Mouse (Mus musculus): ENCODE data around the gene Mms22l. TPM values are rescaled to one million over a fixed set of nuclear protein-coding genes. Genes with fewer than 3 reads are reported as not detected.
"Not testable (repeated sequence)": the region's sequence is repeated elsewhere in the genome, so short reads cannot be mapped to it uniquely, and the experiment has no call there.

Gene Mms22l
- polyA plus RNA-seq, 1 experiment from 2014 or later: 35.7 TPM

GRCm38 (mm10) chr4:24627871-24628270, 131.6 kb downstream of the Mms22l start:
- Histone ChIP-seq H3K9me3 (ENCODE audit: control insufficient read depth, low read length) (no peaks in the 10 kb centered on the region), H3K36me3 (ENCODE audit: control insufficient read depth, insufficient read depth, low read length) (no peaks in the 10 kb centered on the region), H3K4me1 (ENCODE audit: control insufficient read depth, insufficient read depth, low read length) (no peaks in the 10 kb centered on the region), H3K4me2 (ENCODE audit: low read depth) (no peak overlapping the region), H3K9ac (ENCODE audit: low read length) (no peak overlapping the region), H3K27me3 (ENCODE audit: control insufficient read depth, insufficient read depth, low read length) (no peaks in the 10 kb centered on the region), H3K27ac (ENCODE audit: low read depth, low read length) (no peak overlapping the region), H3K4me3 (ENCODE audit: low read depth, low read length) (no peak overlapping the region)
- DNase-seq (ENCODE audit: low spot score) (no peak), ATAC-seq (ENCODE audit: insufficient read depth, low FRiP score, low TSS enrichment) (no peak)
- WGBS: 66% methylated on average over 1 of the region's 1 CpGs

- H3K4me2 ChIP-seq (ENCODE audit: low read depth): no peak overlapping the region
- H3K4me3 ChIP-seq (ENCODE audit: low read depth, low read length): no peak overlapping the region
- no peaks in the 10 kb centered on the region for H3K27me3 ChIP-seq (ENCODE audit: control insufficient read depth, insufficient read depth, low read length)
- ATAC-seq (ENCODE audit: insufficient read depth, low FRiP score, low TSS enrichment) (no peak), DNase-seq (ENCODE audit: low spot score) (no peak)
- no peaks in the 10 kb centered on the region for H3K36me3 ChIP-seq (ENCODE audit: control insufficient read depth, insufficient read depth, low read length)
- H3K27ac ChIP-seq (ENCODE audit: low read depth, low read length): no peak overlapping the region
- H3K9me3 ChIP-seq (ENCODE audit: control insufficient read depth, low read length): no peaks in the 10 kb centered on the region
- H3K9ac ChIP-seq (ENCODE audit: low read length): no peak overlapping the region
- no peaks in the 10 kb centered on the region for H3K4me1 ChIP-seq (ENCODE audit: control insufficient read depth, insufficient read depth, low read length)
- WGBS: 94% methylated on average over 2 of the region's 2 CpGs
Measured at GRCm38 (mm10) chr4:24630430-24630829, 134.2 kb downstream of the Mms22l start.

GRCm38 (mm10) chr4:24631177-24631911, 135.1 kb downstream of the Mms22l start:
- Histone ChIP-seq H3K27ac (ENCODE audit: low read depth, low read length) (no peak overlapping the region), H3K36me3 (ENCODE audit: control insufficient read depth, insufficient read depth, low read length) (no peaks in the 10 kb centered on the region), H3K9ac (ENCODE audit: low read length) (no peak overlapping the region), H3K4me1 (ENCODE audit: control insufficient read depth, insufficient read depth, low read length) (no peaks in the 10 kb centered on the region), H3K4me3 (ENCODE audit: low read depth, low read length) (no peak overlapping the region), H3K9me3 (ENCODE audit: control insufficient read depth, low read length) (no peaks in the 10 kb centered on the region), H3K4me2 (ENCODE audit: low read depth) (no peak overlapping the region), H3K27me3 (ENCODE audit: control insufficient read depth, insufficient read depth, low read length) (no peaks in the 10 kb centered on the region)
- no peak for ATAC-seq (ENCODE audit: insufficient read depth, low FRiP score, low TSS enrichment)
- WGBS: 76% methylated on average over 9 of the region's 9 CpGs
- no peak for DNase-seq (ENCODE audit: low spot score)

- H3K9ac ChIP-seq (ENCODE audit: low read length): no peak overlapping the region
- H3K4me1 ChIP-seq (ENCODE audit: control insufficient read depth, insufficient read depth, low read length): no peaks in the 10 kb centered on the region
- 91% methylated on average over 2 of the region's 2 CpGs for WGBS
- no peaks in the 10 kb centered on the region for H3K27me3 ChIP-seq (ENCODE audit: control insufficient read depth, insufficient read depth, low read length)
- no peaks in the 10 kb centered on the region for H3K36me3 ChIP-seq (ENCODE audit: control insufficient read depth, insufficient read depth, low read length)
- no peaks in the 10 kb centered on the region for H3K9me3 ChIP-seq (ENCODE audit: control insufficient read depth, low read length)
- H3K4me2 ChIP-seq (ENCODE audit: low read depth): no peak overlapping the region
- no peak for ATAC-seq (ENCODE audit: insufficient read depth, low FRiP score, low TSS enrichment)
- no peak overlapping the region for H3K4me3 ChIP-seq (ENCODE audit: low read depth, low read length)
- no peak for DNase-seq (ENCODE audit: low spot score)
- no peak overlapping the region for H3K27ac ChIP-seq (ENCODE audit: low read depth, low read length)
Measured at GRCm38 (mm10) chr4:24642306-24642705, 146.1 kb downstream of the Mms22l start.

GRCm38 (mm10) chr4:24644735-24645134, 148.5 kb downstream of the Mms22l start:
- not testable (repeated sequence) for H3K9ac ChIP-seq (ENCODE audit: low read length); H3K27me3 ChIP-seq (ENCODE audit: control insufficient read depth, insufficient read depth, low read length); ATAC-seq (ENCODE audit: insufficient read depth, low FRiP score, low TSS enrichment); H3K4me1 ChIP-seq (ENCODE audit: control insufficient read depth, insufficient read depth, low read length); H3K36me3 ChIP-seq (ENCODE audit: control insufficient read depth, insufficient read depth, low read length); H3K4me3 ChIP-seq (ENCODE audit: low read depth, low read length); H3K4me2 ChIP-seq (ENCODE audit: low read depth); DNase-seq (ENCODE audit: low spot score); H3K9me3 ChIP-seq (ENCODE audit: control insufficient read depth, low read length); H3K27ac ChIP-seq (ENCODE audit: low read depth, low read length)
- 94% methylated on average over 6 of the region's 8 CpGs for WGBS

All from neural tube, embryonic 11.5 days (tissue).